Mouse (Mus musculus) cerebral cortex, adult 2 months (tissue): Measurements from ENCODE around the gene Zfp456.

Experiments
- WGBS: fragments of 180-500 bp; shearing (Covaris S2); methylation state at CpG from one replicate; pipeline ENCODE4 v1.1.7; 2018; 5-methylcytosine and 5-hydroxymethylcytosine counted together

Zfp456 gene

GRCm38 (mm10) chr13:67375050-67375911 lies at the start of gene Zfp456, which contains the start of gene Gm28041:
Gene Zfp456, minus strand, starts transcription at chr13:67375810.
Gene Gm28041, minus strand, starts transcription at chr13:67375733.
- WGBS: 21% methylated on average over 15 of the region's 15 CpGs

GRCm38 (mm10) chr13:67422532-67422931 lies 46.9 kb upstream of the Zfp456 start:
- WGBS: 87% methylated on average over 2 of the region's 2 CpGs

GRCm38 (mm10) chr13:67421207-67421857 lies 45.7 kb upstream of the Zfp456 start, which contains the start of gene Zfp459:
Gene Zfp459, minus strand, starts transcription at chr13:67421418.
- 2% methylated on average over 22 of the region's 22 CpGs for WGBS

- 36% methylated on average over 11 of the region's 11 CpGs for WGBS
These were observed 45.1 kb upstream of the Zfp456 start for GRCm38 (mm10) chr13:67420558-67421206.

GRCm38 (mm10) chr13:67416811-67417210 lies 41.2 kb upstream of the Zfp456 start:
- WGBS: 86% methylated on average over 3 of the region's 3 CpGs

GRCm38 (mm10) chr13:67415759-67416158 lies 40.1 kb upstream of the Zfp456 start:
- WGBS: 86% methylated on average over 6 of the region's 6 CpGs

- WGBS: 48% methylated on average over 3 of the region's 3 CpGs
These were observed 38.0 kb upstream of the Zfp456 start for GRCm38 (mm10) chr13:67413634-67414033.

- 5% methylated on average over 16 of the region's 16 CpGs for WGBS
These were observed 23.7 kb upstream of the Zfp456 start, which contains the start of gene Zfp429 for GRCm38 (mm10) chr13:67399183-67399903. Gene Zfp429, minus strand, starts transcription at chr13:67399819.

- 58% methylated on average over 3 of the region's 3 CpGs for WGBS
These were observed 645 bp upstream of the Zfp456 start for GRCm38 (mm10) chr13:67376255-67376654.

- WGBS: under 1% methylated on average over 15 of the region's 15 CpGs
These were observed 15.4 kb downstream of the Zfp456 start, which contains the start of the genes Gm28044 and Zfp953 for GRCm38 (mm10) chr13:67360131-67360744. Gene Gm28044, minus strand, starts transcription at chr13:67360536. Gene Zfp953, minus strand, starts transcription at chr13:67360605.

GRCm38 (mm10) chr13:67343422-67343821 lies 32.2 kb downstream of the Zfp456 start:
- 94% methylated on average over 2 of the region's 2 CpGs for WGBS

GRCm38 (mm10) chr13:67332877-67333276 lies 42.7 kb downstream of the Zfp456 start:
- 62% methylated on average over 1 of the region's 1 CpGs for WGBS

GRCm38 (mm10) chr13:67332019-67332724 lies 43.4 kb downstream of the Zfp456 start, which contains the start of gene Zfp595:
Gene Zfp595, minus strand, starts transcription at chr13:67332570.
- 8% methylated on average over 17 of the region's 17 CpGs for WGBS
